Comparison of ENCODE assay signal across 8 mouse cellular contexts in genomic region chr8:91312835-91313832, GRCm38 (mm10). TPM values are rescaled to one million over a fixed set of nuclear protein-coding genes. Genes with fewer than 3 reads are reported as not detected.
DNase-seq lines count a peak whose midpoint lies in the region; ATAC-seq and TF ChIP-seq lines count a peak whose summit lies in the region.

TSS of gene Rpgrip1l (minus strand) at chr8:91313262.
TSS of gene Fto (plus strand) at chr8:91313525.

- H3K4me2 ChIP-seq in hindbrain, postnatal 0 days (ENCODE audit: low read depth, low read length) = peak within 1 kb of the TSS; percentile 78

- peak; percentile 99 for DNase-seq in ZHBTc4 (ENCODE audit: low read depth, low spot score)
- DNase-seq in gastrocnemius, adult 2 months = peak; percentile 96
- peak; percentile 100 for DNase-seq in hindbrain, postnatal 0 days (ENCODE audit: low spot score)
- peak; percentile 95 to 97 for DNase-seq in left cerebral cortex, adult 2 months (ENCODE audit: extremely low spot score in 1 of 2, low spot score in 2 of 2)
- DNase-seq in right cerebral cortex, adult 2 months (ENCODE audit: low spot score in 2 of 2) = peak; percentile 99
- peak; percentile 97 for DNase-seq in urinary bladder, postnatal 14 days (ENCODE audit: low spot score)

- TF ChIP-seq CTCF in gastrocnemius, adult 2 months (IDR thresholded peaks at IDR 0.05) = peak; percentile 57
- peak; percentile 19; the same call in 1 of the 2 replicates for TF ChIP-seq CTCF in hindbrain, postnatal 0 days (IDR thresholded peaks at IDR 0.05; ENCODE audit: low read depth)
- TF ChIP-seq CTCF in left cerebral cortex, adult 2 months (IDR thresholded peaks at IDR 0.05) = peak; percentile 66

- intact Hi-C loops in gastrocnemius, adult 2 months (cut with DNase I) = loop anchor here (10.0 kb wide), 1 partner anchor 1052 kb away; no protein-coding TSS in a partner anchor
- intact Hi-C loops in left cerebral cortex, adult 2 months (cut with DNase I) = loop anchor here (2.0 kb wide), 1 partner anchor 32 kb away; no protein-coding TSS in a partner anchor

- no peaks in the 10 kb centered on the region for H3K9me3 ChIP-seq in hindbrain, postnatal 0 days (ENCODE audit: low read length)

- H3K4me3 ChIP-seq in gastrocnemius, adult 2 months = peak within 1 kb of the TSS; percentile 82
- peak within 1 kb of the TSS; percentile 77 for H3K4me3 ChIP-seq in hindbrain, postnatal 0 days (ENCODE audit: low read length)
- peak within 1 kb of the TSS; percentile 90 for H3K4me3 ChIP-seq in left cerebral cortex, adult 2 months

- peak; percentile 96 for ATAC-seq in common myeloid progenitor, adult 5-6 weeks (replicated peaks; ENCODE audit: low read depth, poor library complexity, severe bottlenecking)
- peak; percentile 100 for ATAC-seq in hindbrain, postnatal 0 days
- peak; percentile 94 for ATAC-seq in megakaryocyte, adult 5-6 weeks (ENCODE audit: poor library complexity, severe bottlenecking)

- H3K4me1 ChIP-seq in hindbrain, postnatal 0 days (ENCODE audit: insufficient read depth, low read length) = peaks cover 18% of the 10 kb centered on the region

- H3K36me3 ChIP-seq in hindbrain, postnatal 0 days (ENCODE audit: insufficient read depth, low read length) = no peaks in the 10 kb centered on the region

- H3K27me3 ChIP-seq in hindbrain, postnatal 0 days (ENCODE audit: insufficient read depth, low read length) = no peaks in the 10 kb centered on the region

- peak within 1 kb of the TSS; percentile 80 for H3K9ac ChIP-seq in hindbrain, postnatal 0 days (replicated peaks; ENCODE audit: low read length)

- peak within 1 kb of the TSS; percentile 97 for H3K27ac ChIP-seq in gastrocnemius, adult 2 months
- peak within 1 kb of the TSS; percentile 90 for H3K27ac ChIP-seq in hindbrain, postnatal 0 days
- H3K27ac ChIP-seq in left cerebral cortex, adult 2 months = peak within 1 kb of the TSS; percentile 93

- 1% methylated on average over 59 of the region's 59 CpGs for WGBS in hindbrain, postnatal 0 days

RNA-seq across cellular contexts. Expression of gene Rpgrip1l, which starts in this region (rescaled TPM):
- 15.5 and 48.8 TPM in 2 replicates for total RNA-seq in common myeloid progenitor, adult 5-6 weeks (2017)
- 1 to 10 TPM; 2.0 to 2.3 TPM for total RNA-seq in gastrocnemius, adult 2 months (2021)
- 5.5 and 6.8 TPM in 2 replicates for total RNA-seq in hindbrain, postnatal 0 days (2014; rRNA removed)
- polyA plus RNA-seq in hindbrain, postnatal 0 days (2015; fragmentation: Nextera tagmentation; extraction: Ambion mirVana) = 12.1 and 12.7 TPM in 2 replicates
- total RNA-seq in left cerebral cortex, adult 2 months (2021) = 10 to 100 TPM; 22.6 to 27.3 TPM
- 3.5 and 7.1 TPM in 2 replicates for total RNA-seq in megakaryocyte, adult 5-6 weeks (2015)
- total RNA-seq in megakaryocyte, adult 5-6 weeks (2017) = 3.9 TPM in 2 replicates

RNA-seq across cellular contexts. Expression of gene Fto, which starts in this region (rescaled TPM):
- total RNA-seq in common myeloid progenitor, adult 5-6 weeks (2017) = 36.0 and 40.3 TPM in 2 replicates
- total RNA-seq in gastrocnemius, adult 2 months (2021) = 10 to 100 TPM; 81.7 to 85.5 TPM
- total RNA-seq in hindbrain, postnatal 0 days (2014; rRNA removed) = 80.7 and 83.2 TPM in 2 replicates
- 106 and 122 TPM in 2 replicates for polyA plus RNA-seq in hindbrain, postnatal 0 days (2015; fragmentation: Nextera tagmentation; extraction: Ambion mirVana)
- total RNA-seq in left cerebral cortex, adult 2 months (2021) = 100 to 1,000 TPM; 152 to 155 TPM
- 28.9 and 33.6 TPM in 2 replicates for total RNA-seq in megakaryocyte, adult 5-6 weeks (2015)
- 13.8 and 14.0 TPM in 2 replicates for total RNA-seq in megakaryocyte, adult 5-6 weeks (2017)

Comparison
In these comparisons a context has a peak if more than half of its experiments do, and no peak if none do; other contexts are left out.
1. Peak in every context shown above with its lines: DNase-seq, ATAC-seq, H3K4me3 ChIP-seq and H3K27ac ChIP-seq.